Mouse (Mus musculus): Measurements from ENCODE around the gene Ralgapb. TPM values are rescaled to one million over a fixed set of nuclear protein-coding genes. Genes with fewer than 3 reads are reported as not detected.

The Ralgapb gene
- total RNA-seq, 4 experiments from 2014 or later: 35.3 to 41.3 (median 38.6) TPM

DNA sequence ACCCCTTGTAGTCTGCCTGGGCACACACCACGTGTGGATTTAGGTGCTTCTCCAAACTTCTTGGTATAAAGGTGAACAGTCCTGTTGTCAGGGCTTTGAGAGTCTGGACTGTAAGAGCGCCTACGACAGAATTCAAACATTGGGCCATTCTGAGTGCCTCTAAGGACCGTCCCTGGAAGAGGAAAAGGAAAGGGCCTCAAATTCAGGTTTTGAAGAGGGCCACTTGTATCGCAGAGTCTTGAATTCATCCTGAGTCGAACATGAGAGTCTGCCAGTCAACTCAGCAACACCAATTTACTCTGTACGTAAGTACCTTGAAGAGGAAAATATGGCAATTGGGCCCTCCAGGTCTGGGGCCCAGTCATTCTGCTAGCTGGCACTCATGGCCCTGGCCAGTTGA lies 6.7 kb upstream of the Ralgapb start:
- DNase-seq (ENCODE audit: low spot score): no peak

DNA sequence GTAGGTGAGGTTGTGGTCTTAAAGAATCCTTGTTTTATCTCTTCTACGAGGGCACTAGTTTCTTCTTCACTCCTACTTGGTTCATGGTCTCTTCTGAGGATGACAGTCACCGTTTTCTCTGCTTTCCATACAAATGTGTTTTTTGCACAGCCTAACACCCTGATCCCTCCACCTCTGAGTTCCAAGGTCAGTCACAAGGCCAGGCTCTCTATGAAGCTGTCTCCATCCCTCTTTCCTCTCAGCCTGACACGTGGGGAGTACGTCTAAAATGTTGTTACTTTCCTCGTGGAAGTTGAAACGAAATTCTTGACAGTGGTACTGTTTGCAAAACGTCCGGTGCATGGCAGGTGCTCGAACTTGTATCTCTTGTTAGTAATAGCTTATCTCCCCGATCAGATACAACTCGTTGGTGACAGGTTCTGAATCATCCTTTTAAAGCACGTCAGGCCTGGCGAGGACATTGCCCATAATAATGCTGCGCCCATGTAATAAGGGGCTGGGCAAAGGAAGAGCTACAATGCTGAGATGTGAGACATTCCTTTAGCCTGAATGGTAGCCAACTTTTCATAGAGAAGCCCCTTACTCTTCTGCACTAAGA lies 552 bp upstream of the Ralgapb start:
- no peak for DNase-seq (ENCODE audit: low spot score)

DNA sequence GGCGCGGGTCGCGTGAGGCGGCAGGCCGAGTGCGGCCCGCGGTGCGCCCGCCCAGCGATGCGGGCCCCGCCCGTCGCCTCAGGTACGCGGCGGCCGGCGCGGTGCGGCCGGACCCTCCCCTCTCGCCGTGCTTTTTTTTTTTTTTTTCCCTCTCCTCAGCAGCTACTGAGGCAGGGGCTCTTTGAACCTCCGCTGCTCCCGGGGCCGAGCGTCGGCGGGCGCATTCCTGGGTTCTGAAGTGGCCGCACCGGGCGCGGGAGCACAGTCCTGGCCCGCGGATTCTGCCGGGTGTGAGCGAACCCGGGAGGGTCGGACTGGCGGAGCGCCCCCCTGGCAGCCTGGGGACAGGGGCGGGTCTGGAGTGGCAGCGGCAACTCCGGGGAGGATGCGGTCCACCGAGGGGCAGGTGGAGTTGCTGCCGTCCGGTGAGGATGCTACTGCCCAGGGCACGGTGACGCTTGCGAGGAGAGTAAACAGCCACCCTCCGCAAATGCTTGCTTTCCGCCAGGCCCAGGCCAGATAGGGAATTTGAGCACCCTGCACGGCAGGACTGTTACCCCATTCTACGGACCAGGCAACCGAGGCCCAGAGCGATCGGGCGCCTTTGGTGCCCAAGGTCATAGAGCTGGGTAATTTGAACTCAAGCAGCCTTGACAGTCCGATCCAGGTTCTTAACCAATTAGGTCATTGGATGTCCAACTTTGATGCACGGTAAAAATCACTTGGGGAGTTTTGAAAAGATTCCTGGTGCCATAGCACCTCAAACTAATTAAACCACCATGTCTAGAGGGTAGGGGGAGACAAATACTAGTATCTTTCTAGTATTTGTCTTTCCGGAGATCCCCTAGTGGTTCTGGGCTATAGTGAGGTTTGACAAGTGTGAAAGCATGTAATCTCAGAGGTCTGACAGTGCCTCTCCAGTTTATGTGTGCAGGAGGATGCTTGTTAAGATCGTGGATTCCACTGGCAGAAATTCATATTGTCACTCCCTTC lies 670 bp downstream of the Ralgapb start:
- no peak for DNase-seq (ENCODE audit: low spot score)

DNA sequence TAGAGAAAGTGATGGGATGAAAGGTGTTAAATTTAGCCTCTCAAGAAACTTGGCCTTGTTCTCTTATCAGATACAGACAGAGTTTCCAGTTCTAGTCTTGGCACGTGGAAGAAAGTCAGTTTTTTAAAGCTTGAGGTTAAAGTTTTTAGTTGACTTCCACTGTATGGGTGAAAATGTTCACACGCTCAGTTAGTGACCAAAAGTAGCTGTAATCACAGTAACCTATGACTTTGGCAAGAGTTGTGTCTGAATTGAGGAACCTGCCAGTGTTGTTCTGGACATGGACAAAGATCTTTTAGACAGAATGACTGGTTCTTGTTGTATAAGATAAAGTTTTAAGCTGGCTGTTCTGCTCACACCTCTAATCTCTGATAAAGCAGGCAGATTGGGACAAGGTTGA lies 3.6 kb downstream of the Ralgapb start:
- DNase-seq (ENCODE audit: low spot score): no peak

DNA sequence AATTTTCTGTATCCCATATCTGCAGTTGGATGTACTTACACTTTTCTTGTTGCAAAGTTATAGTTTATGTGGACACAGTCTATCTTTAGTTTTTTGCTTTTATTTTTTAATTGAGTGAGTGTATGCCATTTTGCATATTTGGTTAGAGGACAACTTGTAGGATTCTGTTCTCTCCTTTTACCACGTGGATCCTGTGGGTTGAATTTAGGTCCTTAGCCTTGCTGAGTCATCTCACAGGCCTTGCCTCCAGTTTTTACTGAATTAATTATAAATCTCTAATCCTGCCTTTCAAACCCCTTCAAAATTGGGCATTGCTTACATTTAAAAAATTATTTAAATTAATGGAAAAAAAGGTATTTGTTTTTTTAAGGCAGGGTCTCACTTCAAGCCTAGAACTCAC lies 6.2 kb downstream of the Ralgapb start:
- DNase-seq (ENCODE audit: low spot score): no peak

DNA sequence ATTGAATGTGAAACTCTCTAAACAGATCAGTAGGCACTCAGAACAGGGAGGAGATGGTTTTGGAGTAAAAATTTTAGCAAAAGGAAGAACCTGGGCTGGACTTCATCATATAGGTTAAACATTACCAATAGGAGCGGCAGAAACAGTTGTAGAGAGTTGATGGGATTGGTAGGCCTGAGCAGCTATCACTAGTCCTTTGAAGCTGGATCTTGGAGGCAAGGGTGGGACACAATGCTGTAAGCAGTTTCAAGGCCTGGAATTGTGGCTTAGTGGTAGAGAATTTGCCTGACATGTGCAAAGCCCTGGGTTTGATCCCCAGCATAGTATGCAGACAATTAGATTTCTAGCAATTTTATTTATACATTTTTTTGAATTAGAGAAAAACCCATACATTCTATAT lies 9.0 kb downstream of the Ralgapb start:
- DNase-seq (ENCODE audit: low spot score): no peak

DNA sequence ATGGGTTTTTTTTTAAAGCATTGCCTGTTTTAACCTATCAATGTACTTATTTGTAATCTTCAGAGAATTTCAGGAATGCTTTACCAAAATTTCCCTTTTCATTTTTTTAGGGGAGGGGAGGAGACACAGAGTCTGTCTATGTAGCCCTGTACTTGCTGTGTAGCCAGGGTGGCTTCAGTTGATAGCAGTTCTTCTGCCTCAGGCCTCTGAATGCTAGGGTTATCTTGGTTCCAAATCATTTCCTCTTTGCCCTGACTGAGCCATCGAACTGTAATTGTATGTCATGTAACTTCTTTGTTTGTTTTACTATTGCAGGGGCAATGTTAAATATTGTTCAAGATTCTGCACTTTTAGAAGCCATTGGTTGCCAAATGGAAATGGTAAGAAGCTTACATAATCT lies 36.2 kb downstream of the Ralgapb start:
- no peak for DNase-seq (ENCODE audit: low spot score)

DNA sequence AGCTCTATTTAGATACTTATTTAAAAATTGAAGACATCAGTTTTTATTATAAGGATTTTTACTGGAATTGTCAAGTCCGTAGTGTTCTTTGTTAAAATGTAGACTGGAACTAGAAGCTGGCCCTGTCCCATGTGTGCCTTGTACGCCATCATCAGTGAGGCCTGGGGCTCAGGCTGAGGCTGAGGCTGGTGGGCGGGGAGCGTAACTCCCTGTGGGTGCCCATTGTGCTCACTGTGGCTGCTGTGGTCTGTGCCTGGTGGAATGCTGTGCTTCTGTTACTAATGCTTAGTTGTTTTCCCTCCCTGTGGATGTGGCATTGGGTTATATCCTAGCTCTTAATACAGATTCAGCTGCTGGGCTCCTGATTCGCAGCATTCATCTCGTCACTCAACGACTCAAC lies 40.2 kb downstream of the Ralgapb start:
- DNase-seq (ENCODE audit: low spot score): no peak

DNA sequence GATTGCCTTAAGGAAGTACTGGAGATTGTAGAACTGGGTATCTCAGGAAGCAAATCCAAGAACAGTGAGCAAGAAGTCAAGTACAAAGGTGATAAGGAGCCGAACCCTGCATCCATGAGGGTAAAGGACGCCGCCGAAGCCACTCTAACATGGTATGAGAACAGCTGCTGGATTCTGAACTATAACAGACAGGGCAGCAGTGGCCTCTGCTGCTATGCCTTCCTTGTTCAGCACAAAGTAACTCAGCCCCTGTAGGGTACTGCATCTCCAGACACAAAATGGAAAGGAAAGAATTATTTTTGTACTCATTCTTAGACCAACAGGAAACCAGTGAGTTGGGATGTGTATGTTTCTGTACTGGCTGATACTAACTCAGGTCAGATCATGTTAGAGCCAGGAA lies 46.8 kb downstream of the Ralgapb start:
- no peak for DNase-seq (ENCODE audit: low spot score)

DNA sequence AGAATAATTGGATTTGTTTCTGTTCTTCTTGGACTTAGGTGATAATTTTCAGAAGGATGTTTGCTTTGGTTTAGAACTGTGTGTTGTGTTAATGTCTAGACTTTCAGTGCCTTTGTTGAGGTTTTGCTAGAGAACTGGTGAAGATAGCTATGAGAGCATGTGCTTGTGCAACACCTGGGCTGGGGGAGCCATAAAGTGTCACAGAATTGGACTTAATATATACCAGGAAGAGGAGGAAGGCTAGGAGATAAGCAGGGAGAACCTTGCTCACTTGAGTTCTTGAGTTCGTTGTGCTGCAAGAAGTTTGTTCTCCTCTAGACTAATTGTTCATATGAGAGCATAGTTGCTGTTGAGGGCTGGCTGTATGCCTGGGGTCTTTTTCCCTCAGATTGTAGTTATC lies 48.0 kb downstream of the Ralgapb start:
- no peak for DNase-seq (ENCODE audit: low spot score)

DNA sequence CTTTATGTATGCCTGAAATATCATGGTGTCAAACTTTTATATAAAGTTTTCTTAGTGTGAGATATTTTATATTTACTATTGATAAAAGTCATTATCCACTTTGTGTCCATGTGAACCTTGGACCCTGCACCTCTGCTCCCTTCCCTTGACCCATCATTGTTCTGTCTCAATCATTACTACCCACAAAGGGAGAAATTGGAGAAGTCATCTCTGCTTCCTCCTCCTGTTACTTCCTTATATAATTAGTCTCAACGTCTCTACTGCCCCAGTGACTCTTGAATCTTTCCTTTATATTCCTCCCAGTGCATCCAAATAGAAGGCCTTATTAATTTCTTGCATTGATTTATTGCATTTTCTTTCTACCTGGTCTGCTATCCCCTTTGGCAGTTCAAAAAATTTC lies 52.8 kb downstream of the Ralgapb start:
- no peak for DNase-seq (ENCODE audit: low spot score)

DNA sequence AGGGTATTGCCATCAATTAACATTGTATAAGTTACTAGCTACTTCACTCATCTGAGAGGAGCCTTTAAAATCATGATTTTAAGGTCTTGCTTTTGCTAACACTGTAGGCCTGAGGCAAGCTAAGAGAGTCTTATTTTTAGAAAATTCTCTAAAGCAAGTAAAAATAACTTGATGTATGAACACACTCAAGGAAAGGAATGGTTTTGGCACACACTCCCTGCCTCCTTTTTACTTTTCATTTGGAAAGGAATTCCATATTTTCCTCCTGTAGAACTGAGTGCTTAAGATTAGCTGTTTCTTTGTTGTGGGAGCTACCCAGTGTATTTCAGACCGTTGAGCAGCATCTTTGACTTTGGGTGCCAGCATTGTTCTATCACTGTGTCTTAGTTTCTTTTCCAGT lies 64.5 kb downstream of the Ralgapb start:
- no peak for DNase-seq (ENCODE audit: low spot score)

DNA sequence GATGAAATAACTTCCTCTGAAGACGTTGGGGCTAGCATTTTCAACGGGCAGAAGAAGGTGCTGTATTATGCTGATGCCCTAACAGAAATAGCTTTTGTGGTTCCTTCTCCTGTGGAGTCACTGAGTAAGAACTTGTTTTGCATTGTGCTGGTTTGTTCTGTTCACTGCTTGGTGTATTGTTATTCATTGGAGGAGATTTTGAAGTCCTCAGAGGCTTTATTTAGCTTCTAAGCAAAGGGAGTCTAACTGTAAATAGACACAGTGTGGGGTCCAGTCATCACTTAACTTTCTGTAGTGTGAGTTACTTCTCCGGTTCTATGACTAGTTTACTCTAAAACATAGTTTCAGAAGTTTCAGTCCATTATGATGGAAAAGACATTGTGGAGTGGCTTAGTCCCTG lies 68.0 kb downstream of the Ralgapb start:
- DNase-seq (ENCODE audit: low spot score): no peak

DNA sequence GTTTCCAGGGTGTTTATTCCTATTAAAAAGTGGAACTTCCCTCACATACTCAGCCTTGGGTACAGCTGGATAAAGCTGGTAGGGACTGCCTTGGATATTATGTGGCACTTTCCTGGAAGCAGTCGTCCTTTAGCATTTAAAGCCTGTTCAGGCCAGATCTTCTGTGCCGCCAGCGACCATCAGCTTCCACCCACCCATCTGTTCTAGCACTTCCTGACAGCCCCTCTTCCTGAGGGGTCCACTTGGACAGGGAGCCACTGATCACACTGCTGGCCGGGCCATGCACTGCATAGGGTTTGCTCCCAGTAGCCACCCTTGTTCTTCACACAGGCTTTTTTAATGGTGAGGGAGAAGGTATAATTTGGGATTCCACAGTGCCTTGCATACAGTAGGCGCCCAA lies 88.8 kb downstream of the Ralgapb start:
- DNase-seq (ENCODE audit: low spot score): no peak

DNA sequence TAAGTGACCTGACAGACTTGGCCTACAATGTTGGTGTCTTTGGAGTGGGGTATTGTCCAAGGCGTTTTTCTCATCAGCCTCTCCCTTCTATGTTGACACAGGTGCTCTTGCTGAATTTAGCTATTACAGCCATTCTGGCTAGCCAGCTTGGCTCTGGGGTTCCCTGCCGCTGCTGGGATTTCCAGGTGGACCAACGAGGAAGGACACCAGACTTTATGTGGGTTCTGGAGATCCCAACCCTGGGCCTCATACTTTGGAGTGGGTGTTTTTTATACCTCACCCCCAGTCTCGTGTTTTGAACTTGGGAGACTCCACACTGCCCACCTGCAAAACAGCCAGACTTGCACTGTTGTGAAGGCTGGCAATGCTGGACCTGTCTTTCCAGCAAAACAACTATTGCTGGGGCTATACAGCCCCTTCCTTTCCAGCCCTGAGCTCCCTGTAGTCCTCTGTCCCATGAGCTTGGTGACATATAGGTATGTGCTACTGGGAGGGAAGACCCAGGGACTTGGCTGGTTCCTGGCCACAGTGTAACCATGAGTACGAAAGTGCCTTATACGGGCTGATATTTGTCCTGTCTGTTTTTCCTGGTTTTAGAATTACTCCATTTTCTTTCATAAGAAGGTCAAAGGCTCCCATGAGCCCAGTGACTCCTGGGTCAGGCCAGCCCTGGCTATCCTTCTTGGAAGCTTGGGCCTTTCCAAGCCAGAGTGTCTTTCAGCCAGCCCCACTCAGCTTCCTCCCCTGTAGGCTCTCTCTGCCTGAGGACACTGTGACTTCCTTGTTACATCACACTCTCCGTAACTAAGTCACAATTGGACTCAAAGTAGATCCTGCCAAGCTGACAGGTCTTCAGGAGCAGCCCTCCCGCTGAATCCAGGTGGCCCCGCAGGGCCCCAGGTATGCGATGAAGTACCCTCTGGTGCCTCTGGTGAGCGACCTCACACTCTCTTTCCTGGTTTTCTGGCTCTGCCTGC lies 92.5 kb downstream of the Ralgapb start, which contains the start of gene Adig:
Adig (plus strand) TSS at position 777 of the 977 bp plus-strand sequence.
- DNase-seq (ENCODE audit: low spot score): no peak

DNA sequence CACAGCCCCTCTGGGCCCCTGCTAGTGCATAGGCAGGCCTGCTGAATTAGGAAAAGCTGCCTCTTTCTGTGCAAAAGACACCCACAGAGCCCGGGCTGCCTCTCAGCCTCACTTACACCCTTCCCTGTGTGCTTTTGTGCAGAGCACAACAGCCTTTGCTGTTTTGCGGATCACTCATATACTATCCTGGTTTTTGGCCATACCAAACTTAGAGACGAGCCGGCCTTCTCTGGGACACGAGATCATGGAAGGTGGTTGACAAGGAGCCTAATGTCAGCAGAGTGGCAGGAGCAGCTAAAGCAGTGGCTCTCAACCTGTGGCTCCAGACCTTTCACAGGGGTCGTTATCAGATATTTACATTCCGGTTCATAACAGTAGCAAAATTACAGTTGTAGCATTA lies 93.6 kb downstream of the Ralgapb start:
- no peak for DNase-seq (ENCODE audit: low spot score)

DNA sequence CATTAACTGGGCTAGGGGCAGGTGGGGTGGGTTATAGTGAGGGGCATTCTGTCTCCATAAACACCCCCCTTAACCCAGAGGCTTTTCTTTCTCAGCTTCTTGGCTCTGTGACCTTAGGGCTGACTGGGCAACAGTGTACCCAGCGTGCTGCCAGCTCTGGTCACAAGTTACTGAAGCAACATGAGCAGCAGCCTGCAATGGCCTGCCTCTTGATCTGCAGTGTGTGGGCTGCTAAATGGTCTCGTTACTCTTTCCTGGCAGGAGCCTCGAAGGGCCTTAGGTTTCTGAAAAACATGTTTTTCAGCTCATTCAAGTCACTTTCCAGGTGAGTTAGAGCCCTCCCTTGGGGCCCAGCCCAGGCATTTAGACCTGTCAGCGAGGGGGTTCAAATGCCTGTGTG lies 94.0 kb downstream of the Ralgapb start:
- DNase-seq (ENCODE audit: low spot score): peak; percentile 32

DNA sequence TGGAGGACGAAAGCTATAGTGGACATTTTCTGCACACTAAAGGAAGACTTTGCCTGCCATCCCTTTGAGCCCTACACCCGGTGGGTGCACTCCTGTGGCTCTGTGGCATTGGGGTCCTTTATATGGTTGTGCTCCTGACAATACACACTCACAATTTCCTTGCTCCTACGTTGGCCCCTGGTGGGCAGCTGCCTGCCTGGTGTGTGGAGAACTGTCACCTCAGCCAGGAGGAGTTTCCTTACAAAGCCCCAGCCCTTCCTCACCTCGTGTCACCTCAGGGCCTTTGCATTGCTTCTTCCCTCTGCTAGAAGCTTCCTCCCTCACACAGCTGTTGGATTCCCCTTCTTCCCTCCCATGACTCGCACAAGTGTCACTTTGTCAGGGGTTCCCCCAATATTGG lies 96.8 kb downstream of the Ralgapb start:
- DNase-seq (ENCODE audit: low spot score): no peak

DNA sequence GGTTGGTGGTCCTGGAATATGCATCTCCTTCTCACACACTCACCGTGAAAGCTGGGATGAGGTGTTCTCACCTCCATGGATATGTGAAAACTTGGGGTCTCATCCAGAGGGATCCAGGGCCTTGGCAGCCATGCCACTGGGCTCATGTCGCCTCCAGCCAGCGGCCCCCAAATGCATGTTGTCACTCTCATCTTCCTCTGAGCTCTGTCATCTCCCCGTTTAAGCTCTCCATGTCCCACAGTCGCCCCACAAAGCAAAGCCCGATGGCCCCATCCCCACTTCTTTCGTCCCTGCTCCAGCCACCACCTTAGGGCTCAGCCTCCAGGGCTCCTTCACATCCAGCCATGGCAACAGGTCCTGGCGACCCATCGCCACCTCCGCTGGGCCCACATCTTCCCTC lies 97.4 kb downstream of the Ralgapb start:
- DNase-seq (ENCODE audit: low spot score): no peak

DNA sequence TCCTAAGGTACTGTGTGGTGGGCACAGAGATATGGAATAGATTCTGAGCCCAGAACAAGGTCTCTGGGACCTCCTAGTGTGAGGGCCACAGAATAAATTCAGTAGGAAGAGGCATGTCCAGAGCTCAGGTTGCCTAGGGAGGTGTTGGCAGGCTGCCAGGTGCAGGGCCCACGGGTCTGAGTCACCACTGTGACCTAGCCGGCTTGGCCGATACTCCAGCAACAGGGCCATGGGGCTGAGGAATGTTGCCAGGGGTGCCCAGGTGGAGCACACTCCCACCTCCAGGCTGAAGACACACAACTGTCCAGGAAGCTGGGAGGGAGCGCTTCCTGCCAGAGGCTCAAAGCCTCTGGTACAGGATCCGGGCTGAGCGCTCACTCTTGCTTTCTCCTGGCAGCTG lies 101.0 kb downstream of the Ralgapb start:
- DNase-seq (ENCODE audit: low spot score): no peak

DNA sequence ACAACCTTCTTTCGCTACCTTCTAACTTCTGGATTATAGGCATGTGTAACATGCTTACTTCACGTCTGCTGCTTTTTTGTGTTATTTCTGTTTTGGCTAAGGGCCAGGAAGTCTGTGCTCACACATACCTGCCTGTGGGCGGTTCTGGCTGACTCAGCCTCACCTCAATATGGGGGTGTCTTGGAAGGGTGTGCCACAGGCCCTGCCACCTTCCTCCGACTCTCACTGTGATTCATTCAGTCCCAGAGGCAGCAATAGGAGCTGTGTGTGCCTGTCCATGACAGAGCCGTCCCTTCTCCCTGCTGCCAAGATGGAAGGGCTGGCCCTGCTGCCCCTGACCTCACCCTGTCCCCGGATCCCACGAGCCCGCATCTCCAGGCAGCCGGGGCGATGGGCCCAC lies 102.9 kb downstream of the Ralgapb start, which contains the start of gene Arhgap40:
Arhgap40 (plus strand) TSS at position 269 of the 400 bp plus-strand sequence.
- DNase-seq (ENCODE audit: low spot score): no peak

DNA sequence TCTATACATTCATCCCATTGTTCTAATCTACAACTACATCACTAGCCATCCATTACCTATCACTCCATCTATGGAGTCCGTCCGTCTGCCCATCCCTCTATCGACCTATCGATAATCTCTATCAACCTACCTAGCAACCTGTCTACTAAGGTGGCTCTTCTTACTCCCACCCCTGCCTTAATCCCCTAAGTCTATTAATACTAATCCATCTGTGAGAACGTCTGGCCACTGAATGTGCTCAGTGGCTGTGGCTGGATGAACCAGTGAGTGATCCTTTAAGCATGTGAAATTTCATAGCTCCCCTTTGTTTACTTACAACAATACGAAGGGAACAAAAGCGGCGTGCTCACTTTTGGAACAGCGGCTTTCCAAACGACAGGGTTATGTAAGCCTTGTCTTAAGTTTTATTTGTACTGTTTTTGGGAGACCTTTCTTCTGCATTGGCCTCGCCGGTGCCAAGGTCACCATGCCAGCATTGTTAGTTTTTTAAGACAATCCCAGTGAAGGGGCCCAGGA lies 104.2 kb downstream of the Ralgapb start:
- no peak for DNase-seq (ENCODE audit: low spot score)
